Mouse (Mus musculus): Measurements from ENCODE around the gene Mepce. TPM values are rescaled to one million over a fixed set of nuclear protein-coding genes. Genes with fewer than 3 reads are reported as not detected.
A peak's percentile ranks its signal among the peaks of the same experiment; 100 is the strongest.

The Mepce gene
- total RNA-seq, 2 experiments from 2014 or later, result 32.7 to 33.0 TPM

- no peak for DNase-seq
- intact Hi-C loops (cut with DNase I), result loop anchor here (10.0 kb wide), 1 partner anchor 343 kb away; no protein-coding TSS in a partner anchor
Observed at GRCm38 (mm10) chr5:137791553-137791952, 4.1 kb upstream of the Mepce start.

DNA sequence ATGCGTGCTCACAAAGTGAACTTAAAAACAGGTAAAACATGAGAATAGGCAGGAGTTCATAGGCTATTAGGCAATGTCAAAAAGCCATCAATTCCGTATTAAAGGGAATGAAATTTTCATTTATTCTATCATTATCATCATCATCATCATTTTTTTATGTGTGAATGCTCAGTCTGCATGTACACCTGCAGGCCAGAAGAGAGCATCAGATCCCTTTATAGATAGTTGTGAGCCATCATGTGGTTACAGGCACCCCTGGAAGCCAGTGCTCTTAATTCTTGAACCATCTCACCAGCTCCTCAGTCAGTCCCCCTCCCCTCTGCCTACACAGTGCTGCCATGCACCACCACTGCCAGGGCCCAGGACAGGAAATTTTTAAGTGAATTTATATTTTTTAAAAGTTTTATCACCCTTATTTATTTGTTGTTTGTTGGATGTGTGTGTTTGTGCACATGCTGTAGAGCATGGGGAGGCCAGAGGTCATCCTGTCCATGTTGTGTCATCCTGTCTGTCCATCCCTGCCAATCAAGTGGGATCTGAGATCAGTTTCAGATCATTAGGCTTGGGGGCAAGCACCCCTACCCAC lies 1.6 kb upstream of the Mepce start:
- intact Hi-C loops (cut with DNase I), result loop anchor here (1.0 to 10.0 kb wide), 3 partner anchors 89 to 824 kb away; partner anchors contain the start of genes Cldn15 and Zfp113
- DNase-seq, result no peak

DNA sequence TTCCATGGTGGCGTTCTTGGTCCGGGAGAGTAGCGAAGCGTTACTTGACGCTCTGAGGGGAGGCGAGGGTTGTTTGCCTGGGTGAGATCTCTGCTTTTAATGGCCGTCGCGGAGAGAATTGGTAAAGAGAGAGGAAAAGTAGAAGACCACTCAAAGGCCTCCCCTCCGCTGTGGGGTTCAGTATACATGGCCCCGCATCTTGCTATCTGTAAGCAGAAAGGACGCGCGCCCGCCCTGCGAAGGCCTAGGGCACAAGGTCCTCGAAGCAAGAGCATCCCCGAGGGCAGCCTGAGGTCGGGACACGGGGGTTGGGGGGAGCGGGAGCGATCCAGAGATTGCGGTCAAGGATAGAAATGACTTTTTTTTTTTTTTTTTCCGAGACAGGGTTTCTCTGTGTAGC lies 716 bp upstream of the Mepce start:
- no peak for DNase-seq
- intact Hi-C loops (cut with DNase I), result loop anchor here (10.0 kb wide), 2 partner anchors 367 to 823 kb away; partner anchors contain the start of genes Cldn15 and Zfp113

- DNase-seq, result peak; percentile 99 to 100
- intact Hi-C loops (cut with DNase I), result loop anchor here (10.0 kb wide), 2 partner anchors 368 to 822 kb away; partner anchors contain the start of genes Cldn15 and Zfp113
Observed at GRCm38 (mm10) chr5:137786109-137786942, 1.1 kb downstream of the Mepce start.

DNA sequence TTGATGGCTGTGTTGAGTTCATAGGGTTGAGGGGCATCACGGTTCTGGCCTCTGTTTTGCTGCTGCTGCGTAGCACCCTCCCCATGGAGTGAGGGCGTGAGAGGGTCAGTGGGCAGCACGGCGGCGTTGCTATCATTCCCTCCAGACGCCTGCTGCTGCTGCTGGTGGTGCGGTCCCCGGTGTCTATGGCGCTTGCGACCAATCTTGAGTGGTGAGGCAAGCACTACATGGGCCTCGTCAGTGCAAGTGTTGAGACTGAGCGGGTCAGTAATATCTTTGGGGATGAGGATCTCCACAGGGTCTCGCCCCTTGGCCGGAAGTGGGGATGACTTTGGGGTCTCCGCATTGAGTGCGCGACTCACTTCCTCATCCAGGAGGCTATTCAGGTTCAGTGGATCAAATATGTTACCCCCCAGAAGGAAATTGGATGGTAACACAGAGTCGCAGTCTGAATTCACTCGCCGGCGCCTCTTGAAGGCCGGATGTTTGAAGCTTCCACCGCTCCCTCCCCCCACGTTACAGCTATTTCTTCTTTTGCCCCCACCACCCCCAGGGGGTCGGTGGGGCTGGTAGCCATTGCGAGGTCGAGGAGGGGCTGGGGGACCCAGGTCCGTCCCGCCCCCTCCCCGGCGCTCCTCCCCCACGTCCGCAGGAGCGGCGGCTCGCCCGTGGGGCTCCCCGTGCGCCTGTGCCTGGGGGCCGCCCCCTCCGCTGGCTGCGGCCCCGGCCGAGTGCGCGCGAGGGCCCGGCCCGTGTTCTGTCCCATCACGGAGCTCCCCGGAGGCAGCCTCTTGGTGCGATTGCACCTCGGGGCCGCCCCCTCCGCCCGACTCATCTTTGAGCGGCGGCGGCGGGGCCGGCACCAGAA lies 2.1 kb downstream of the Mepce start:
- peak; percentile 61 to 65 for DNase-seq
- intact Hi-C loops (cut with DNase I), result loop anchor here (10.0 kb wide), 2 partner anchors 369 to 821 kb away; partner anchors contain the start of genes Cldn15 and Zfp113

DNA sequence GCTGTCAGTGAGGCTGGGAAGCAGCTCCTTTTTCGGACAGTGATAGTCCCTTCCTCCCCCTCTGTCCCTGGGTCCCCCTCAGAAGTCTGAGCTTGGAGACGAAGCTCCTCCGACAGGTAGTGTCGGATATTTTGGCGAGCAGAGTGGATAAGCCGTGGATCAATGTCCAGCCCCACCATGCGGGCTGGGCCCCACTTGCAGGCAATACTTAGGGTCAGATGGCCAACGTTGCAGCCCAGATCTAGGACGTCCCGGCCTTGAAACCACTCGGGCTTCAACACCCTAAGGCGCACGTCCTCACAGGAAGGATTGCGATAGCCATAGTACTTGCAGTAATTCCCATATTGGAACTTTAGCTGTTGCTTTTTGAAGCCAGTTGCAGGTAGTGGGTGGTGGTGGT lies 2.9 kb downstream of the Mepce start:
- DNase-seq, result no peak
- intact Hi-C loops (cut with DNase I), result loop anchor here (10.0 kb wide), 2 partner anchors 370 to 820 kb away; partner anchors contain the start of genes Cldn15 and Zfp113

- no peak for DNase-seq
- intact Hi-C loops (cut with DNase I), result loop anchor here (10.0 kb wide), 2 partner anchors 371 to 819 kb away; partner anchors contain the start of genes Cldn15 and Zfp113
Observed at GRCm38 (mm10) chr5:137783901-137784540, 3.4 kb downstream of the Mepce start.

GRCm38 (mm10) chr5:137782776-137783522 lies 4.5 kb downstream of the Mepce start:
- no peak for DNase-seq
- intact Hi-C loops (cut with DNase I), result loop anchor here (10.0 kb wide), 2 partner anchors 372 to 818 kb away; partner anchors contain the start of genes Cldn15 and Zfp113

- intact Hi-C loops (cut with DNase I), result loop anchor here (10.0 kb wide), 2 partner anchors 373 to 817 kb away; partner anchors contain the start of genes Cldn15 and Zfp113
- DNase-seq, result no peak
Observed at GRCm38 (mm10) chr5:137781661-137782060, 5.8 kb downstream of the Mepce start.

- peak in 1 of 2 experiments; percentile 34 for DNase-seq
- intact Hi-C loops (cut with DNase I), result no loop called here
Observed at GRCm38 (mm10) chr5:137779053-137779933, 8.2 kb downstream of the Mepce start.

DNA sequence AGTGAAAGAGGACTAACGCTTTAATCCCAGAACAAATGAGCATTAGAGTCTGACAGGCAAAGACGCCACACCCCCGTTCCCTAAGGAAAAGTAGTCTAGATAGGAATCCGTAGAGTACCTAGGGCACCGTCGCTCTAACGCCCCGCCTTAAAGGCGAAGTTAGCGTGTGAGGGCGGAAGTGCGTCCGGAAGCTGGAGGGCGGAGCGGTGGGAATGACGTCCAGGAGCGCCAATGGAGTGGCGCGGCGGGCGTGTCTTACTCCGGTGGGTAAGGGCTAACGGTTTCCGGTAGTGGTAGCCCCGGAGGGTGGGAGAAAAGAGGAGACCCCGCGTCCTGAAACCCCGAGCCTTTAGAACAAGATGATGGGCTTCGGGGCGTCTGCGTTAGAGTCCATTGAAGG lies 8.8 kb downstream of the Mepce start, which contains the start of gene Ppp1r35:
TSS of gene Ppp1r35 (plus strand) at position 215 of the 400 bp plus-strand sequence.
- DNase-seq, result peak; percentile 96 to 98
- intact Hi-C loops (cut with DNase I), result no loop called here

GRCm38 (mm10) chr5:137777267-137777845 lies 10.1 kb downstream of the Mepce start:
- DNase-seq, result no peak
- intact Hi-C loops (cut with DNase I), result no loop called here

DNA sequence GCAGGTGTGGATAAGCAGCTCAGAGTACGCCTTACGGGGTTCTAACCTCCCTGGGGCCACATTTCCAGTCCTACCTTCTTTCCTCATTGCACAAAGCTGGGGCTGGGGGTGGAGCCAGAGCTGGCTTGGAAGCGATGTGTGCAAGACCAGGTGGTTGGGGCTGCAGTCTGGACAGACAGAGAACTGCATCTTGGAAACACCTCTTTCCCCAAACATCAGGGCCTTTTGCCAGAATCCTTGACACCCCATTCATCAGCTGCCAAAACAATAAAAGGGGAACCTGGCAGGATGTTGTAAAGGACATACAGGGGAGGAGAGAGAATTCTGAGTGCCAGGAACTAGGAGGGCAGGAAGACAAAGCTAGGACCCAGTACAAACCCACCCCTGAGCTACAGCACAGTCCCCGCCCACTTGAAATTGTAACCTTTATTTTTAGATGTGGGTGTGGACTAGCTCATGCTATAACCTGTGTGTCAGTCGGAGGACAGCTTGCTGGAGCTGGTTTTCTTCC lies 11.0 kb downstream of the Mepce start:
- intact Hi-C loops (cut with DNase I), result no loop called here
- DNase-seq, result no peak

DNA sequence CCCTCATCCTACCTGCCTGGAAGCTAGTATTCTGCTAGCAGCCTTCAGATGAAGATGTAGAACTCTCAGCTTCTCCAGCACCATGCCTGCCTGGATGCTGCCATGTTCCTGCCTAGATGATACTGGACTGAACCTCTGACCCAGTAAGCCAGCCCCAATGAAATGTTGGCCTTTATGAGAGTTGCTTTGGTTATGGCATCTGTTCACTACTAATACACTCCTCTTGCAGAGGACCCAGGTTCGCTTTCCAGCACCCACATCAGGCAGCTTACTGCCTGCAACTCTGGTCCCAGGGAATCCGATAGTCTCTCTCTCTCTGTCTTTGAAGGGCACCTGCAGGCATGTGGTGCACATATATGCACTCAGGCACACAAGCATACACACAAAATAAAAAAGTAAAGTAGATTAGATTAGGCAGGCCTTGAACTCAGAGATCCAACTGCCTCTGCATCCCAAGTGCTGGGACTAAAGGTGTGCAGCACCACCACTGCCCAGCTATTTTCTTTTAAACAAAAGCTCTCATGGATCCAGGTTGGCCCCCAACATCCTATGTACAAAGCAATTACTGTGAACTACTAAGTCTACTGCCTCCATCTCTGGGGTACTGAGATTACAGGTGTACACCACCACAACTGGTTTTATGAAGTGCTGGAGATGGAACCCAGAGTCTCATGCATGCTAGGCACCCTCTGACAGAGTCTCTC lies 11.7 kb downstream of the Mepce start:
- intact Hi-C loops (cut with DNase I), result no loop called here
- DNase-seq, result no peak

DNA sequence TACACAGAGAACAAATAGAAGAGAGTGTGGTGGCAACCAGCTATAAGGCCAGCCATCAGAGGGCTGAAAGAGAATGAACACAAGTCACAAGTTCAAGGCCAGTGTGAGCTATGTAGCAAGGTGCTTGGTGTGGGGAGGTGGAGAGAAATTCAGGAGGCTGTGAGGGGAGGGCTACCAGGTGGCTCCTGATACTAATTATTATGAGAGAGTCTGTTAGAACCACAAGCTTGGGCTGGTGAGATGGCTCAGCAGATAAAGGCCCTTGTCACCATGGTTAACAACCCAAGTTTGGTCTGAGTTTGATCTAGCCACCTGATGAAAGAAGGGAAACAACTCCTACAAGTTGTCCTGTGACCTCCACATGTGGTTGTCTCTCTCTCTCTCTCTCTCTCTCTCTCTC lies 14.7 kb downstream of the Mepce start:
- intact Hi-C loops (cut with DNase I), result no loop called here
- DNase-seq, result no peak

GRCm38 (mm10) chr5:137770709-137771108 lies 16.7 kb downstream of the Mepce start:
- intact Hi-C loops (cut with DNase I), result no loop called here
- DNase-seq, result peak in 1 of 2 experiments; percentile 60

- DNase-seq, result no peak
- intact Hi-C loops (cut with DNase I), result loop anchor here (10.0 kb wide), 1 partner anchor 434 kb away; the partner anchor contains the start of gene Slc12a9
Observed at GRCm38 (mm10) chr5:137768475-137768874, 19.0 kb downstream of the Mepce start.

Measured in heart, postnatal 14 days (tissue).